Mouse (Mus musculus): ENCODE data around the gene Polrmt.
"Not testable (repeated sequence)": the region's sequence is repeated elsewhere in the genome, so short reads cannot be mapped to it uniquely, and the experiment has no call there.

Gene Polrmt

GRCm38 (mm10) chr10:79774486-79775279 is 28.3 kb upstream of the Polrmt start:
- DNase-seq: no peak

DNA sequence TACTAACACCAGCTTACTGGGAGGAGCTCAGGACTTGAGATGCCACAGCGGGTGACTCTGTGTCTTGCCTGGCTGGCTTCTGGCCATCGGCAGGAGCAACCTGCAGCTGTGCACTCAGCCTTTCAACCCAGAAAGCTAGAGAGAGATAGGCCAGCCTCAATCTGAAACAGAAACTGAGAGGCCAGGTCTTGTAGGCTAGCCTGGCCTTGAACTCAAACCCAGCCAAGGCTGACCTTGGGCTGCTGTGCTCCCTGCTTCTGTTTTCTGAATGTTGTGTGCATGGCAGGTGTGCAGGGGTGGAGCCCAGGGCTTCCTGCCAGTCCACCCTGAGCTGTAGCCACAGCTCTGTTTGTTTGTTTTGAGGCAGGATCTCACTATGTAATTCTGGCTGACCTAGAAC is 26.8 kb upstream of the Polrmt start:
- DNase-seq: no peak

DNA sequence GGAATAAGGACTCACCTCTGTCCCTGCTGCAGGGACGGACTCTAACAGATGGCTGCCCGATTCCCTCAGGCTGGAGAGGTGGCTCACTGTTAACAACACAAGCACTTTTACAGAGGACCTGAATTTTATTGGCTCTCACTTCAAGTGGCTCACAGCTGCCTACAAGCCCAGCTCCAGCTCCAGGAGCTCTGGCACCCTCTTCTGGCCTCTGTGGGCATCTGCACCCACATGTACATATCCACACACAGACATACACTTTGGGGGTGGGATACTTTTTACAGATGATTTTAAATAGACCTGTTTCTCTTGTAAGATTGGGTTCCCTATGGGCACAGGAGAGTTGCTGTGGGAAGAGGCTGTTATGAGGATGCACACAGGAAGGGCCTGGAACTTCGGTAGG is 25.9 kb upstream of the Polrmt start:
- no peak for DNase-seq

- no peak for DNase-seq
Measured at GRCm38 (mm10) chr10:79769329-79769728, 22.9 kb upstream of the Polrmt start.

DNA sequence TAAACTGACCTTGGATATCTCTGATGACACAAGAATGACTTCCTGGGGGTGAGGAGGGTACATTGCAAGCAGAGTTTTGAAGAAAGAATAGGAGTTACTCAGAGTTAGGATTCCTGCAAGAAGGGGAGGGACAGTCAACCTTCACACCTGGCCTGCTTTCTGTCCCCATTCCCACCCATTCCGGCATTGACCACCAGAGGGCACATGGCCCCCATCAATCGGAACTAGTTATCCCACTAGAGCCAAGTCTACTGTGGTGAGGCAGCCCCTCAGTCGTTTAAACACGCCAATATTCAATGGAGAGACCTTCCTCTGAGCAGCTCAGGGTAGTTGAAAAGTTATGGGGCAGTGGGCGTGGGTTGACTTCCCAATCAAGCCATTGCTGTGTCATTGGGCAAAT is 22.0 kb upstream of the Polrmt start:
- peak; percentile 76 for DNase-seq

DNA sequence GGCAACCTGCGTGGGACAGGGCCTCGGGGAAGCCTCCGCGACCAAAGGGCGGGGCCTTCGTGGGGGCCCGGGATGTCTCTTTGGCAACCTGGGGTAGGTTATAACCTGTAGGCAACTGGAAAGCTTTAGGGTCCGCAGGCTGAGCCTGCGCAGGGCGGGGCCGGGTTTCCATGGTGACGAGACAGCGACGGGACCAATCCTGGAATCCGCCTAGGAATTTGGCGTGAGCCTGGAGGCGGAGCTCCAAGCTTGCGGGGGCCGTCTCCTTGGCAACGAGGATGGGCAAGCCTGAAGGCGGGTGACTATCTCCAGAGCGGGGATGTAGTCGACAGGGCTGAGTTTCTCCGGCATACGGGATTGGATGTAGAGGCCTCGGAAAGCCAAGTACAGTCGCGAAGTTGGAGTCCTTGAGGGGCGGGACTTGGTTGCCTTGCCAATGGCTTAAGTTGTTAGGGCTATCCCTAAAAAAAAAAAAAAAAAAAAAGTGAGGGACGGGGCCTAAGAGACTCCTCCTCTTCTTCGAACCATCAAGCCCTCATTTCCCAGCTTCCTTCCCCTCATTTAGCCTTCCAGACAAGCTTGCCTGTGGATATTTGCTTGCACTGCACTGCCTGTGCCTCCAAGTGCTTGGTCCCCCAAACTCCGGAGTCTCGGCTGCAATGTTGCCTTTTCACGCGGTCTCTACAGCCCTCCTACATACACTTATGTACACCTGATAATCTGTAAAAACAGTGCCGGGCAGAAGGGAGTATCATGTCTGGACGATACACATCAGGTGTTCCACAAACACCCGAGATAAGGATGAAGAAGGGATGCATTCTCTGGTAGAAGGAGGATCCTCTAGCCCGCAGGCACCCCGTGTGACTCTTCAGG is 21.2 kb upstream of the Polrmt start:
- peak; percentile 92 for DNase-seq

DNA sequence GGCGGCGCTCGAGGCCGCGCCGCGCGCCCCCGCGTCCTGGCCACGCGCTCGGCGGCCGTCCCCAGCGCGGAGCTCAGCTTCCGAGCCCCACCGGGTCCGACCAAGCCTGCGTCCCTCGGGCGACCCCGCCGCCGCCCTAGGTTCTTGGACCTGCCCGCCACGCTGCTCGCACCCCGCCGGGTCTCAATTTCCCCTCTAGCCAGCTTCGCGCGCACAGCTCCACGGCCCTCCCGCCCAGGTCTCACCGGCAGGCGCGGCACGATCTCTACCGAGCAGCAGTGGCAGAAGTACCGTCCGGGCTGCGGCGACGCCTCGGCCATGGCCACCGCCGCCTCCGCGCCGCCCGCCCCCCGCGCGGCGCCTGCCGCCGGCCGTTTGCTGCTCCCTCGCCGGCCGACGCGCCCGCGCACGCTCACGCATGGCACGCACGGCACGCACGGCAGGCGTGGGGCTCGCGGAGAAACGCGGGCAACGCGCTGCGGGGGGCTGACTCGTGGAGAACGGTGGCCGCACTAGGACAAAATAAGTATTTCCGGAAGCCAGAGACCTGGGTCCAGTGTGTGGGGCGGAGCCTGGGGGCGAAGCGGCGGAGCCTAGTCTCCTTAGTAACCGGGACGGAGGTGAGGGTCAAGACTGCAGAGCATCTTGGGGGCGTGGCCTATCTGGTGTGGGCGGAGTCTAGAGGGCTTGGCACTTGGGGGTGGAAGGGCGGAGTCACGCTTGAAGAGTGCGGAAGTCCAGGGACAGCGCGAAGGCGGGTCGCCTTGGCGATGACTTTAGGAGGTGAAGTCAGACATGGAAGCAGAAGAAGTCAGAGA is 20.3 kb upstream of the Polrmt start, which contains the start of gene Rnf126:
Gene Rnf126, minus strand, starts transcription at position 445 of the 818 bp plus-strand sequence.
- peak; percentile 99 for DNase-seq

GRCm38 (mm10) chr10:79766001-79766507 is 19.7 kb upstream of the Polrmt start:
- no peak for DNase-seq

GRCm38 (mm10) chr10:79765228-79765745 is 18.9 kb upstream of the Polrmt start:
- DNase-seq: no peak

- no peak for DNase-seq
Measured at GRCm38 (mm10) chr10:79764234-79764633, 17.9 kb upstream of the Polrmt start.

GRCm38 (mm10) chr10:79762875-79763274 is 16.5 kb upstream of the Polrmt start:
- no peak for DNase-seq

- DNase-seq: no peak
Measured at GRCm38 (mm10) chr10:79760603-79761143, 14.3 kb upstream of the Polrmt start.

DNA sequence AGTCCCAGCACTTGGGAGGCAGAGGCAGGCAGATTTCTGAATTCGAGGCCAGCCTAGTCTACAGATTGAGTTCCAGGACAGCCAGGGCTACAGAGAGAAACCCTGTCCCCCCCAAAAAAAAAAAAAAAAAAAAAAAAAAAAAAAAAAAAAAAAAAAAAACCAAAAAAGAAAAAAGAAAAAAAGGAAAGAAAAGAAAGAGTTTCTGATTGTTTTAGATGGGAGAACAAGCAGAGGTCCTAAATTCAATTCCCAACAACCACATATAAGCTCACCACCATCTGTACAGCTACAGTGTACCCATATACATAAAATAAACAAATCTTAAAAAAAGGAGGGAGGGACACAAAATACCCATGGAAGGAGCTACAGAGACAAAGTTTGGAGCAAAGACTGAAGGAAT is 13.3 kb upstream of the Polrmt start:
- not testable (repeated sequence) for DNase-seq

GRCm38 (mm10) chr10:79756660-79757059 is 10.3 kb upstream of the Polrmt start:
- DNase-seq: no peak

- peak; percentile 41 for DNase-seq
Measured at GRCm38 (mm10) chr10:79755854-79756253, 9.5 kb upstream of the Polrmt start.

DNA sequence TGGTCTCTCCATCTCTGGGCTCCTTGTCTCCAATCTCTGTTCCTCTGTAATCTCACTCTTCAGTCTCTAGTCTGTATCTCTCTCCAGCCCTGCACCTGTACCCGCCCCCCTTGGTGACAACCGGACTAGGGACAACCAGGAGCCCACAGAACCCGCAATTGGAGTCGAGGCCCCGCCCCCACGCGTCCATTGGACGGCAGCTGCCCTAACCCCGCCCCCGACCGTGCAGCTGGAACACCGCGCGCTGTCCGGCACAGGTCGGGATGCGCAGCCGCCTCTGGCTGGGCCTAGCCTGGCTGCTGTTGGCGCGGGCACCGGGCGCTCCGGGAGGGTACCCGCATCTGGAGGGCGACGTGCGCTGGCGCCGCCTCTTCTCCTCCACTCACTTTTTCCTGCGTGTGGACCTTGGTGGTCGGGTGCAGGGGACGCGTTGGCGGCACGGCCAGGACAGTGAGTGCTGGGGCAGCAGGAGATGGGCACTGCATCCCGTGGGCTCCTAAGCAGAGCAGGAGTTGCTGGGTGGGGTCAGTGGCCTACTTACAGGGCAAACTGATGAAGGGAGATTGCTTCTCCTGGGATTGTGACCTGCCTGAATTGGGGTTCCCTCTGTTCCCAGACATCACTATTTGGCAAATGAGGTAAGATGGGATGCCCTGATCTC is 8.6 kb upstream of the Polrmt start, which contains the start of gene Fgf22:
Gene Fgf22, plus strand, starts transcription at position 221 of the 661 bp plus-strand sequence.
- DNase-seq: peak; percentile 83

DNA sequence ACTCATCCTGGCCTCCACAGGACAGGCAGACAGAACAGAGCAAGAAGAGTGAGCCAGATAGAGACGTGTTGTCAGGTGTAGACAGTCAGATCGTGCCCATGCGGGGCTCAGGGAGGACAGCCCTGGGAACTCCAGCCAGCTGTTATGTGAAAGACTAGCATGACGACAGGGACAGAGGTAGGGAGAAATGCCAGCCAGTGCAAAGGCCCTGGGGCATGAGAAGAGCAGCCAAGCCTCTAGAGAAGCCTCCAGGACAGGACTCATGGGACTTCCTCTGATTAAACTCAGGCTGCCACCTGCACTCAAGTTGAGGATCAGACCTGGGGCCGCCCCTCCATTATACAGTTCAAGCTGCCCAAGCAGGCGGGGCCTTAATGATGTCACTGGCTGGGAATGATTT is 2.1 kb upstream of the Polrmt start:
- DNase-seq: no peak

DNA sequence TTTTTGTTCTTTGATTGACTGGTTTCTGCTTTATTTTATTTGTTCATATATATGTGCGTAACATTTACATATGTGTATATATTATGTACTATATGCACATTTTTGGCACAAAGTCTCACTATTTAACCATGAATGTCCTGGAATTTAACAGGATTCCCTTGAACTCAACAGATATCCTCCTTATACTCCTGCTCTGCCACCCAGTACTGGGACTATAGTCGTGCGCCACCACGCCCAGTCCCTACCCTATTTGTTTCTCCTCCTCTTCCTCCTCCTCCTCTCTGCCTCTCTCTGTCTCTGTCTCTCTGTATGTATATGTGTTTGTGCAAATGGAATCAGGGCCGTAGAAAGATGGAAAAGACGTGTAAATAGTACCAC is 382 bp upstream of the Polrmt start:
- no peak for DNase-seq

GRCm38 (mm10) chr10:79745411-79745810 is 970 bp downstream of the Polrmt start:
- no peak for DNase-seq

DNA sequence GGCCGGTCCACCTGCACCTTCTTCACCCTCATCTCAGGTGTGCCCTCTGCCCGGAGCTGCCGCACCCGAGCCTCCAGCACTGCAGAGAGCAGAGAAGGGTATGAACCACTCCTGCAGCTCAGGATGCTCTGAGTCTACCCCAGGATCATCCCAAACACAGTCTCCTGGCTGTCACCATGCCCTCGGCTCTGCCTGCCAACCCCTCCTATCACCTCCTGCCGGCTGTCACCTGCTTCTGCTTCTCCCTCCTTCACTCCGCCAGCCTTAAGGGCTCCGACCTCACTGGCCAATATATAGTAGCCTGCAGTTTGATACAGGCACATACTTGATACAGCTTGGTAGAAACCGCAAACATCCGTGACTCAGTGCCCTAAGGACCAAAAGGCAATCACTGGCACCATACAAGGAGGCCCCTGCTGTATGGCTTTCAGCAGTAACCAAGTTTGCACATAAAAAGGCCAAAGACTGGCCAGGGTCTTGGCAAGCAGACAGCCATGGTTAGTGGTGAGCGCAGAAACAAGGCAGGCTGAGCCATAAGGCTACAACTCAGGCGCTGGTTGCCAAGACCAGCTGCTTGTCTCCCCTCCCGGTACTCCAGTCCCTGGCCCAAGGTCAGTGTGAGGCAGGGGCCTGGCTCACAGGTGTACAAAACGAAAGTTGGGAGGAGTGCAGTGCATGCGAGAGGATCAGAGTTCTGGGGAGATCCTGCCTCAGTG is 2.6 kb downstream of the Polrmt start:
- peak; percentile 58 for DNase-seq

DNA sequence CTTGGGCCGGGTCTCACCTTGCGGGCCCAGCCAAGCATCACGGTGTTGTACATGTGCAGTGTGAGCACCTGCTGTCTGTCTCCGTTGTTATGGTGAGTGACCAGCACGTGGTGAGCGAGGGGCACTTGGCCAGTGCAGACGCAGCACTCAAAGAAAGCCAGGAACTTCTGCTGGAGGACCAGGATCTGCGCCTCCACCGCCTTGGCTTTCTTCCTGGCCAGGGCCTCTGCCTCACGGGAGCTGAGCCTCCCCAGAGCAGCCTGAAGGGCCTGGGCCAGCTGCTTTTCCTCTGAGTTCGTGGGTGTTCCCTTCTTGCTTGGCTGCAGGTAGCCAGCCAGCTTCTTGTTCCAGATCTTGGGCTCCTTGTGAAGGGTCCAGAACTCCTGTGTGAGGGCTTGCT is 3.2 kb downstream of the Polrmt start:
- DNase-seq: no peak
